Mouse (Mus musculus) stomach, embryonic 15.5 days (tissue): ENCODE data around the gene Hist1h2aa. TPM values are rescaled to one million over a fixed set of nuclear protein-coding genes. Genes with fewer than 3 reads are reported as not detected.

Source experiments
- ATAC-seq: fragments of 200-750 bp; cut with Nextera tagmentation; 2 replicates; pipeline ENCODE4 v1.8.0; 2017; ENCODE audit warnings: low read depth, moderate number of reproducible peaks, moderate TSS enrichment; ENCODE audit not compliant: insufficient read depth, low FRiP score
- H3K27ac ChIP-seq: fragments of 300-500 bp; sonication (generic); 2 replicates; pipeline ENCODE4 v1.5.1; 2015; ENCODE audit warnings: mild to moderate bottlenecking, inconsistent platforms
- H3K27me3 ChIP-seq: fragments of 300-500 bp; sonication (generic); replicated peaks from 2 replicates; pipeline ENCODE4 v1.6.1; 2015; ENCODE audit warnings: inconsistent platforms
- H3K36me3 ChIP-seq: fragments of 300-500 bp; sonication (generic); 2 replicates; pipeline ENCODE4 v1.6.1; 2015; ENCODE audit warnings: inconsistent platforms
- H3K4me1 ChIP-seq: fragments of 300-500 bp; sonication (generic); 2 replicates; pipeline ENCODE4 v1.6.1; 2015; ENCODE audit warnings: inconsistent platforms
- H3K4me2 ChIP-seq: fragments of 300-500 bp; sonication (generic); 2 replicates; pipeline ENCODE4 v1.6.1; 2015; ENCODE audit warnings: mild to moderate bottlenecking, inconsistent platforms
- H3K4me3 ChIP-seq: fragments of 300-500 bp; sonication (generic); replicated peaks from 2 replicates; pipeline ENCODE4 v1.5.1; 2015; ENCODE audit warnings: inconsistent platforms
- H3K9ac ChIP-seq: fragments of 300-500 bp; sonication (generic); 2 replicates; pipeline ENCODE4 v1.6.1; 2015; ENCODE audit warnings: inconsistent platforms
- H3K9me3 ChIP-seq: fragments of 300-500 bp; sonication (generic); 2 replicates; pipeline ENCODE4 v1.6.1; 2016; ENCODE audit warnings: inconsistent platforms
- WGBS: fragments of 180-500 bp; shearing (Covaris S2); methylation state at CpG from one replicate; pipeline ENCODE4 v1.1.7; 2015; 5-methylcytosine and 5-hydroxymethylcytosine counted together
- polyA plus RNA-seq: library from polyadenylated mRNA; unstranded; fragments of >200 nt; fragmentation: Nextera tagmentation; extraction: Ambion mirVana; gene quantifications from 2 replicates; pipeline ENCODE4 v1.2.1, GENCODE M21; 2015

The Hist1h2aa gene
- polyA plus RNA-seq, 1 experiment from 2014 or later, result not detected

DNA sequence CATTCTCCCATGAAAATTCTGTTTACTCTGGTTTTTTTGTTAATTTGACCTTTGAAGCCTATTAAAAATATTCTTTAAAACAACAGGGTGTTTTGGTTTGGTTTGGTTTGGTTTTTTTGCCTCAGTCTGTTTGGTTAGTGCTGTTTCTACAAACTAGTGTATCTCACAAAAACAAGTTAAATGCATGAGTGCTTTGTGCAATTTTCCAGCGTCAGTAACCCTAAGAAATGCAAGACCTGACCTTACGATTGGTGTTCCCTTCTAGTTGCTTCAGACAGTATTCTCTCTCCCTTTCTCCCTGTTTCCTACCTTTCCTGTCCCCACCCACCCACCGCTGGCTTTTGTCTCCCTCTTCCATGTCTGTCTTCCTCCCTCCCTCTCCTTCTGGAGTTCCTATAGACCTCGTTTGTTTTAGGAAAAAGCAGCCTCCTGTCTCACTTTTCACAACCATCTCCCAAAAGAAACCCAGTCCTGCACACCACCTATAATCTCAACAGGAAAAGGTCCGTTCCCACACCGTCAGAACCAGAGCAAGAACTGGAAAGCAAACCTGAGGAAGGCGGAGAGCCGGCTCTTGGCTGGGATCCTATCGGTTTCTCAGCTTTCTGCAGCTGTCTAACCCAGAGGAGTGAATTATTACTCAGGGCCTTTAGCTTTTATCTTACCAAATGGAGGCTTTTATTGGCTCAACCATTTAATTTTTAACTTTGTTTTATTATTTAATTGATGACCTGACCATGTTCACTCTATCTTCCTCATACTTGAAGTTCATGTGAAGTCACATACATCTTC, 19.7 kb upstream of the Hist1h2aa start, which contains the start of gene Slc17a4:
Slc17a4 (minus strand) TSS at position 634 of the 792 bp plus-strand sequence.
- no peak for ATAC-seq
- no peak within 1 kb of the TSS for H3K4me2 ChIP-seq
- no peak within 1 kb of the TSS for H3K9ac ChIP-seq
- 45% methylated on average over 9 of the region's 9 CpGs for WGBS
- no peaks in the 10 kb centered on the region for H3K9me3 ChIP-seq
- H3K4me3 ChIP-seq, result no peak within 1 kb of the TSS
- peak within 1 kb of the TSS; percentile 28; the same call in 1 of the 2 replicates for H3K27ac ChIP-seq
- no peaks in the 10 kb centered on the region for H3K36me3 ChIP-seq
- no peaks in the 10 kb centered on the region for H3K27me3 ChIP-seq
- 0 out of 2 replicates have a peak, but pooled peaks cover 5% of the 10 kb centered on the region for H3K4me1 ChIP-seq

DNA sequence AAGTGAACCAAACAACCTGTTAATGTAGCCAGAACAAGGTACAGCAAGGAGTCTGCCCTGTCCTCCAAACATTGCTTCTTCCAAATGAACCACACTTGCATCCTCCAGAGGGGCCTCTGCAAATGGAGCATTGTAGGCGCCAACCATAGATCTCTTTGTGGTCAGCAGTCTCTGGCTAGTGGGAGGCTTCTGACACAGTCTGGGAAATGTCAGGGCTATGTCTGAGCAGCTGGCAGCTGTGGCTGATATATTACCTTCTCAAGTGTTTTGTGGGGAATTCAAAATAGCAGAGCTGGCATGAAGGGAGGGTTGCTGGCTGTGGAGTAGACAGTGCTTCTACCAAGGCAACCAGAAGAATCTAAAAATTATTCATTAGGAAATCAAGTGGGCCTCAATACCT, 18.1 kb upstream of the Hist1h2aa start:
- Histone ChIP-seq H3K36me3 (no peaks in the 10 kb centered on the region), H3K27ac (no peak overlapping the region), H3K9ac (no peak overlapping the region), H3K4me1 (0 out of 2 replicates have a peak, but pooled peaks cover 5% of the 10 kb centered on the region), H3K27me3 (no peaks in the 10 kb centered on the region), H3K4me2 (no peak overlapping the region), H3K4me3 (no peak overlapping the region), H3K9me3 (no peaks in the 10 kb centered on the region)
- WGBS, result 72% methylated on average over 1 of the region's 1 CpGs
- ATAC-seq, result no peak; the same call in 1 of the 2 replicates

DNA sequence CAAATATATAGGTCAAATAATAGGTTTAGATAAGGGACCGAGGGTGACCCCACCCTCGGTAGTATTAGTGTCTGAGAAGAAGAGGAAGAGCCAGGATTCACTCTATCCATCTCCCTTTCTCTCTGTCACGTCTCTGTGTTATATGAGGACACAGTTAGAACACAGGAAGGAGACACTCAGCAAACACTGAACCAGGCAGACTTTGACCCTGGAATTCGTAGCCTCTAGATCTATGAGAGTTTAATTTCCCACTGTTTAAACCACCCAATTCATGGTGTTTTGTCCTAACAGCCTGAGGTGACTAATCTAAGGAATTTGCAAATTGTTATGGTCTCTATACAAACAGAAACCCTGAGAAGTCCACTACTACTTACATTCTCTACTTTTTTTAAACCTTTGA, 16.6 kb upstream of the Hist1h2aa start:
- ATAC-seq, result no peak
- H3K36me3 ChIP-seq, result no peaks in the 10 kb centered on the region
- 30% methylated on average over 4 of the region's 4 CpGs for WGBS
- no peaks in the 10 kb centered on the region for H3K27me3 ChIP-seq
- 0 out of 2 replicates have a peak, but pooled peaks cover 5% of the 10 kb centered on the region for H3K4me1 ChIP-seq
- no peak overlapping the region for H3K4me2 ChIP-seq
- H3K9me3 ChIP-seq, result no peaks in the 10 kb centered on the region
- no peak overlapping the region for H3K4me3 ChIP-seq
- no peak overlapping the region for H3K9ac ChIP-seq
- no peak overlapping the region for H3K27ac ChIP-seq

DNA sequence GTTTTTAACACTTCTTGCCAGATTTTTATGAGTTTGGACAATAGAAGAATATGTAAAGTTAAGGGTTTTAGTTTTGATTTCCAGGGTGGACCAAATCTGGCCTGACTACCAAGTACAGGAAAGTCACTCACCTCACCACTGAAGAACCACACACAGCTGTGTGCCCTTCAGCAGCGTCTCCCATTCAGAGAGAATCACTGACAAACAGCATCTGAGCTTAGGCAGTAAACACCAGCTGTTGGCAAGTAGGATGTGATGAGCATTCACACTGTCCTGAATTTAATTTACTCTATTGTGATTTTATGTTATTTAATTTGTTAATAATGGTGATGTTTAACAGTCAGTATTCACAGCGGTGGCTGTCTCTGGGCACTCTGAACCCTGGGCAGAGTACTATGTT, 8.5 kb upstream of the Hist1h2aa start:
- Histone ChIP-seq H3K9ac (no peak overlapping the region), H3K27ac (no peak overlapping the region), H3K4me2 (no peak overlapping the region), H3K4me1 (peaks cover 8% of the 10 kb centered on the region; the same call in 1 of the 2 replicates), H3K36me3 (no peaks in the 10 kb centered on the region), H3K27me3 (no peaks in the 10 kb centered on the region), H3K9me3 (no peaks in the 10 kb centered on the region), H3K4me3 (no peak overlapping the region)
- 64% methylated on average over 2 of the region's 2 CpGs for WGBS
- ATAC-seq, result no peak

DNA sequence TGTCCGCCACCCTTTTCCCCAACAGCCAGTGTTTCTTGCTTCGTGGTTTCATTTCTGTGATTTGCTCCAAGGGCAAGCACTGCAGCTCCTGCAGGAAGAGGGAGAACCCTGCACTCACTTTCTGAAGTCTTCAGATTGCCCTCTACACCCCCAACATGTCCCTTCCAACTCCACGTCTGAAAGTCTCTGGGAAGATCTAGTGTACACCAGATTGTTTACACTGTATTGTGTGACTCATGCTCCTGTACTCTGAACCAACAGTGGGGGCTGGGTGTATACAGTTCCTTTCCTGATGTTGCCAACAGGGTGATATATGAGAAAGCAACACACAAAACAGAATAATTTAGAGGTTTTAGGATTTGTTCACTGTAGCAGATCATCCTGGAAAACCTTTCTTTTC, 5.6 kb upstream of the Hist1h2aa start:
- no peak overlapping the region for H3K4me2 ChIP-seq
- peak; percentile 53; the same call in 1 of the 2 replicates for ATAC-seq
- H3K4me3 ChIP-seq, result no peak overlapping the region
- peaks cover 8% of the 10 kb centered on the region; the same call in 1 of the 2 replicates for H3K4me1 ChIP-seq
- H3K36me3 ChIP-seq, result no peaks in the 10 kb centered on the region
- no peaks in the 10 kb centered on the region for H3K9me3 ChIP-seq
- no peak overlapping the region for H3K27ac ChIP-seq
- no peaks in the 10 kb centered on the region for H3K27me3 ChIP-seq
- 42% methylated on average over 3 of the region's 3 CpGs for WGBS
- H3K9ac ChIP-seq, result no peak overlapping the region

DNA sequence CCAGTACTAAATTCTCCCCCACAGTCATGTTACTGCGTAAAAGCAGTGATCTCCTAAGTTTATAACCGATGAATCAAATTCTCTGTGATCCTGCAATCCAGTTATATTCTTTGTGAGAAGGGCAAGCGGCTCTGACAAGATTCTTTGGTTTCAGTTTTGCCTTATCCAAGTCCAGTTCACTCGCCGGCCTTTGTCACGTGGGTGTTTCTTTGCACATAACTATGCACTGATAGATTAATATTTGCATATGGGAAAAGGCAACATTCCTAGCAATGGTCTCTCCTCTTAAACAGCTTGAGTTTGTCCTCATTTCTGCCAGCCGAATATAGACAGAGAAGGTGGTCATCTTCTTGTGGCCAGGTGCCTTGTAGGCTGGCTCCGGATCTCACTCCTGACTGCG, 3.8 kb upstream of the Hist1h2aa start:
- Histone ChIP-seq H3K4me2 (no peak overlapping the region), H3K27ac (no peak overlapping the region), H3K27me3 (no peaks in the 10 kb centered on the region), H3K9ac (no peak overlapping the region), H3K4me1 (peaks cover 8% of the 10 kb centered on the region; the same call in 1 of the 2 replicates), H3K9me3 (no peaks in the 10 kb centered on the region), H3K4me3 (no peak overlapping the region), H3K36me3 (no peaks in the 10 kb centered on the region)
- no peak for ATAC-seq
- 82% methylated on average over 9 of the region's 9 CpGs for WGBS

DNA sequence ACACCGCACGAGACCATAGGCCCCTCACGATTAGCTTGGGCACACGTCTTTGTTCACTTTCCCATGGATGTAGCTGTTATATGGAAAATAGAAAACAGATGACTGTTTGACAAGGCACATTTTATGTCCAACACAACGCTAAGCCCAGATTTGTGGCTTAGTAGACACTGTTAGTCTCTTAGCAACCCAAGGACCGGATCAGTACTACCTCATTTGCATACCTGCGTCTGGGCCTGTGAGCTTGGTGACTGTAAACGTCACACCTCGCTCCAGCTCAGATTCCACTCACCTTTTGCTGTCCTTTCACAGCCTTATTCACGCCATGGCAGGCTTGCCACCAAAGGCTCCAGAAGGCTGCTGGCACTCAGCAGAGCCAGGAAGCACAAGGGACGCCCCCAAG, 3.4 kb upstream of the Hist1h2aa start:
- ATAC-seq, result no peak
- H3K9ac ChIP-seq, result no peak overlapping the region
- no peaks in the 10 kb centered on the region for H3K9me3 ChIP-seq
- H3K4me3 ChIP-seq, result no peak overlapping the region
- no peaks in the 10 kb centered on the region for H3K36me3 ChIP-seq
- H3K27me3 ChIP-seq, result no peaks in the 10 kb centered on the region
- no peak overlapping the region for H3K27ac ChIP-seq
- peaks cover 8% of the 10 kb centered on the region; the same call in 1 of the 2 replicates for H3K4me1 ChIP-seq
- WGBS, result 62% methylated on average over 11 of the region's 11 CpGs
- no peak overlapping the region for H3K4me2 ChIP-seq

DNA sequence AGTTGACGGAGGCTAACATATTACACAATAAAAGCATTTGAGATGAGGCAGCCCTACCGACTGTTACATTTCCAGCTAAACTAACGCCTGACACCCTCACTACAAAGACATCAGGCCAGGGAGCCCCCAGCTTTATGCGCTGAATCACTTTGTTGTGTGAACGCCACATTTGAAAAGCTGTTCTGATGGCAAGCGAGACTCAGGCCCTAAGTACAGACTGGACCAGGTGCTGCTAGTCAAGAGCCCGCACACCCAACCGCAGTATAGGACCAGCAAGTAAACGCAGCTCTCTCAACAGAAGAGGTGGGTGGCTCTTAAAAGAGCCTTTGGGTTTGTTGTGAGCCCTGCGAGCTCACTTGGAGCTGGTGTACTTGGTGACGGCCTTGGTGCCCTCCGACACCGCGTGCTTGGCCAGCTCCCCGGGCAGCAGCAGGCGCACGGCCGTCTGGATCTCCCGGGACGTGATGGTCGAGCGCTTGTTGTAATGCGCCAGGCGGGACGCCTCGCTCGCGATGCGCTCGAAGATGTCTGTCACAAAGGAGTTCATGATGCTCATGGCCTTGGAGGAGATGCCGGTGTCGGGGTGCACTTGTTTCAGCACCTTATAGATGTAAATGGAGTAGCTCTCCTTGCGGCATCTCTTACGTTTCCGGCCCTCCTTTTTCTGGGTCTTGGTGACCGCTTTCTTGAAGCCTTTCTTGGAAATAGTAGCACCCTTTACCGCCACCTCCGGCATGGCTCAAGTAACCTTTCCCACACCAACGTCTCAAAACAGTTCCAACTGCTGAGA, 646 bp upstream of the Hist1h2aa start, which contains the start of gene Hist1h2ba:
Hist1h2ba (minus strand) TSS at position 736 of the 790 bp plus-strand sequence.
- Histone ChIP-seq H3K4me3 (no peak within 1 kb of the TSS), H3K4me1 (0 out of 2 replicates have a peak, but pooled peaks cover 2% of the 10 kb centered on the region), H3K36me3 (no peaks in the 10 kb centered on the region), H3K27ac (no peak within 1 kb of the TSS), H3K4me2 (no peak within 1 kb of the TSS), H3K9ac (no peak within 1 kb of the TSS), H3K9me3 (no peaks in the 10 kb centered on the region), H3K27me3 (no peaks in the 10 kb centered on the region)
- no peak for ATAC-seq
- WGBS, result 93% methylated on average over 39 of the region's 39 CpGs

DNA sequence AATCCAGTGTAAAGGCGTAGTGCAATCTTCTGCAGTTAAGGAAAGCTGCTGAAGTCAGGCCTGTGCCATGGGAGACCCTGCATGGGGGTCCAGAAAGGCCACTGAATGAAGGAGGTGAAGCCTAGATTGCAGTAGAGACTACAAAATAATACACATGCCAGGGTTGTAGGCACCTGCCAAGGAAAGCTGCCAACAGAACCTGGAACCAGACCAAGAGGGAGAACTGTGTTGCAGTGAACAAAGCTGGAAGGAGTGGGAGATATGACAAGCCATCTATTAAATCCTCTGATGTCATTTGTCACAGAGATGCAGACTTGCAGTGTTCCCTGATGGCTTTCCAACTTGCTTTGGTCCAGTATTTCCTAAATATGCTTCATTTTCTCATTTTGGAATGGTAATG, 4.4 kb downstream of the Hist1h2aa start:
- 89% methylated on average over 1 of the region's 1 CpGs for WGBS

DNA sequence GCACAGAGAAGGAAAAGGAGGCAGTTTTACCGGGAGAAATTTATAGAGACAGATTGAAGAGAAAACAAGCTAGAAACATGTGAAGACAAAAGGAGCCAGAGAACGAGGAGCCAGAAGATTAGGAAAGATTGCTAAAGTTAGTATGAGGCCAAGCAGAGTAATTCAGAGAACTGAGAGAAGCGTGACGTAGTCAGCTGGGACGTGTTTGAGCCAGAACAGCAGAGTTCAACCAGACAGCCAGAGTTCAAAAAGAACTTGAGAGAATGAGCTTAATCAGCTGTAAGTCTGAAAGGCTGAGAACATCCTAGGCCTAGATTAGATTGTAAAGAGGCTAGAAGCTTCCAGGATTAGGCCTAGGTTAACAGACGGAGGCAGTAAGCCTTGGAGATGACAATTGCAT, 6.0 kb downstream of the Hist1h2aa start:
- Histone ChIP-seq H3K9ac (no peak overlapping the region), H3K4me2 (no peak overlapping the region), H3K36me3 (no peaks in the 10 kb centered on the region), H3K4me1 (no peaks in the 10 kb centered on the region), H3K4me3 (no peak overlapping the region), H3K27me3 (no peaks in the 10 kb centered on the region), H3K27ac (no peak overlapping the region), H3K9me3 (no peaks in the 10 kb centered on the region)
- no peak for ATAC-seq
- WGBS, result 53% methylated on average over 6 of the region's 6 CpGs

More for the DNA sequence above, 4.4 kb downstream of the Hist1h2aa start:
- Histone ChIP-seq H3K4me2 (no peak overlapping the region), H3K36me3 (no peaks in the 10 kb centered on the region), H3K4me3 (no peak overlapping the region), H3K9ac (no peak overlapping the region), H3K4me1 (no peaks in the 10 kb centered on the region), H3K9me3 (no peaks in the 10 kb centered on the region), H3K27ac (no peak overlapping the region), H3K27me3 (no peaks in the 10 kb centered on the region)
- ATAC-seq, result no peak

DNA sequence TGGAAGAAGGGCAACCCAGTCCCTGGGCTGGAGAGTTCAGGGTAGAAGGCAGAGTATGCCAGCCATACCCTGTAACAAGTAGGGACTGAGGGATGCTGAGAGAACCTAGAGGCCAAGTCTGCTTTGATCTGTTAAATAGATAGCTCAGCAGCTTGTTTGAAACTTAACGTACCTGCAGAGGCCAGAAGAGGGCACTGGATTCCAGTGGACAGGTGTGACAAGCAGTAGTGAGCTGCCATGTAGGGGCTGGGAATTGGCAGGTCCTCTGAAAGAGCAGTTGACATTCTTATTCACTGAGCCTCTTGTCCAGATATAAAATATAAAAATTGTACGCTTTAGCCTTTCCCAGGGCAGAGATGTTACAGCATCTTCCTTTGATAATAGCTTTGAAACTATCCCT, 8.6 kb downstream of the Hist1h2aa start:
- Histone ChIP-seq H3K9me3 (no peaks in the 10 kb centered on the region), H3K27me3 (no peaks in the 10 kb centered on the region), H3K4me2 (no peak overlapping the region), H3K27ac (no peak overlapping the region), H3K9ac (no peak overlapping the region), H3K4me3 (no peak overlapping the region), H3K4me1 (no peaks in the 10 kb centered on the region), H3K36me3 (no peaks in the 10 kb centered on the region)
- 54% methylated on average over 2 of the region's 2 CpGs for WGBS
- no peak for ATAC-seq

DNA sequence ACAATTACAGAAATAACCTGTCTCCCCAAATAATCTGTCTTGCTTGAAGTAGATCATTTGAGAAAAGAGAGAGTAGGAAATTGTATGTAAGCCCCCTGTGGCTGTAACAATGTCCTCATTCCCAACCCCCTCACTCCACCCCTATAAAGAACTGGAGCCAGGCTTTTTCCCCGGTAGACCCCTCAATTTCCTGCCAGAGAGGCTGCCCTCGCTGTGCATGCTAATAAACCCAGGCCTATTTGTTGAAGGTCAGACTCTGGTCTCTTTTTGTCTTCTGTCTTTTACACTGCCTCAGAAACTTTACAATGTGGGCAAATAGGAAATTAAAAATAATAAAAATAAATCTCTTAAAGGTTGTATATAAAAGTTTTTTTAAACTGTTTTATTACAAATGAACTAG, 12.0 kb downstream of the Hist1h2aa start:
- WGBS, result 41% methylated on average over 2 of the region's 2 CpGs
- no peak for ATAC-seq
- Histone ChIP-seq H3K4me2 (no peak overlapping the region), H3K9me3 (no peaks in the 10 kb centered on the region), H3K9ac (no peak overlapping the region), H3K27me3 (no peaks in the 10 kb centered on the region), H3K27ac (no peak overlapping the region), H3K36me3 (no peaks in the 10 kb centered on the region), H3K4me1 (no peaks in the 10 kb centered on the region), H3K4me3 (no peak overlapping the region)
